Mouse (Mus musculus): ENCODE measurements around the gene Gyg. TPM values are rescaled to one million over a fixed set of nuclear protein-coding genes. Genes with fewer than 3 reads are reported as not detected.
A peak's percentile ranks its signal among the peaks of the same experiment; 100 is the strongest.

Gyg gene
- total and polyA plus RNA-seq, 3 experiments = 19.6 to 26.2 (median 22.7) TPM

- Histone ChIP-seq H3K4me2 (ENCODE audit: insufficient read depth, low read depth, poor library complexity, severe bottlenecking) (no peak overlapping the region), H3K79me2 (replicated peaks; ENCODE audit: control insufficient read depth, extremely low read depth, insufficient read depth, poor library complexity, severe bottlenecking) (no peaks in the 10 kb centered on the region), H3K9ac (ENCODE audit: insufficient read depth, low read depth) (no peak overlapping the region), H3K4me1 (ENCODE audit: control insufficient read depth in 1 of 2, insufficient read depth in 2 of 2) (peaks cover 19 to 21% of the 10 kb centered on the region in 2 experiments), H3K4me3 (replicated peaks in 1 of 3; ENCODE audit: low read depth in 2 of 3, low read length in 2 of 3, poor library complexity in 1 of 3) (no peak overlapping the region), H3K27me3 (replicated peaks) (no peaks in the 10 kb centered on the region), H3K9me3 (replicated peaks; ENCODE audit: low read length) (no peaks in the 10 kb centered on the region), H3K27ac (ENCODE audit: insufficient read depth, low read depth) (no peak overlapping the region), H3K36me3 (replicated peaks in 1 of 2; ENCODE audit: control insufficient read depth in 1 of 2, insufficient read depth in 1 of 2, low read length in 1 of 2) (peaks cover 16 to 46% of the 10 kb centered on the region in 2 experiments)
- no peak for TF ChIP-seq JUND (conservative IDR thresholded peaks at IDR 0.05; ENCODE audit: low read depth, low read length)
- no peak for TF ChIP-seq GABPA (IDR thresholded peaks at IDR 0.05; ENCODE audit: insufficient replicate concordance, low read depth, low read length)
- no peak for TF ChIP-seq MEF2A (IDR thresholded peaks at IDR 0.05; ENCODE audit: borderline replicate concordance, low read depth, low read length)
- TF ChIP-seq CHD2 (IDR thresholded peaks at IDR 0.05; ENCODE audit: low read length) = no peak
- no peak for TF ChIP-seq ZC3H11A (IDR thresholded peaks at IDR 0.05; ENCODE audit: low read depth, low read length)
- TF ChIP-seq POLR2A (IDR thresholded peaks at IDR 0.05; ENCODE audit: low read depth, low read length) = no peak
- no peak for DNase-seq (ENCODE audit: extremely low read depth)
- dilution Hi-C loops (cut with MboI; ENCODE audit: extremely low pct_ligation_motif_present, extremely low pct_unique_long_range_greater_than_20kb, low sequenced_read_pairs) (no loop called here), in situ Hi-C loops (cut with MboI; ENCODE audit: low pct_ligation_motif_present, low pct_unique_long_range_greater_than_20kb, low sequenced_read_pairs) (no loop called here)
These were observed 22.4 kb downstream of the Gyg start for GRCm38 (mm10) chr3:20132731-20133130.

- dilution Hi-C loops (cut with MboI; ENCODE audit: extremely low pct_ligation_motif_present, extremely low pct_unique_long_range_greater_than_20kb, low sequenced_read_pairs) (no loop called here), in situ Hi-C loops (cut with MboI; ENCODE audit: low pct_ligation_motif_present, low pct_unique_long_range_greater_than_20kb, low sequenced_read_pairs) (no loop called here)
- H3K27ac ChIP-seq (ENCODE audit: insufficient read depth, low read depth) = no peak overlapping the region
- H3K4me3 ChIP-seq (replicated peaks in 1 of 3; ENCODE audit: low read depth in 2 of 3, low read length in 2 of 3, poor library complexity in 1 of 3) = peak overlapping the region in 1 of 3 experiments; percentile 15
- H3K4me2 ChIP-seq (ENCODE audit: insufficient read depth, low read depth, poor library complexity, severe bottlenecking) = no peak overlapping the region
- H3K27me3 ChIP-seq (replicated peaks) = no peaks in the 10 kb centered on the region
- peaks cover 19 to 21% of the 10 kb centered on the region in 2 experiments for H3K4me1 ChIP-seq (ENCODE audit: control insufficient read depth in 1 of 2, insufficient read depth in 2 of 2)
- TF ChIP-seq ZMIZ1 (IDR thresholded peaks at IDR 0.05; ENCODE audit: low read depth, low read length) (no peak), TBP (conservative IDR thresholded peaks at IDR 0.05; ENCODE audit: low read depth, low read length) (no peak), MAX (IDR thresholded peaks at IDR 0.05; ENCODE audit: low read length) (no peak), USF2 (conservative IDR thresholded peaks at IDR 0.05; ENCODE audit: low read depth, low read length) (no peak), SMC3 (IDR thresholded peaks at IDR 0.05; ENCODE audit: low read depth, low read length) (no peak), HCFC1 (IDR thresholded peaks at IDR 0.05; ENCODE audit: low read depth, low read length) (no peak), UBTF (IDR thresholded peaks at IDR 0.05; ENCODE audit: low read depth, low read length) (no peak), POLR2AphosphoS2 (IDR thresholded peaks at IDR 0.05; ENCODE audit: low read depth, low read length) (no peak), ELF1 (IDR thresholded peaks at IDR 0.05; ENCODE audit: low read depth, low read length) (no peak), POLR2A (IDR thresholded peaks at IDR 0.05; ENCODE audit: low read depth, low read length) (no peak), MXI1 (IDR thresholded peaks at IDR 0.05; ENCODE audit: low read depth, low read length) (no peak), ZC3H11A (IDR thresholded peaks at IDR 0.05; ENCODE audit: low read depth, low read length) (no peak), ZKSCAN1 (IDR thresholded peaks at IDR 0.05; ENCODE audit: borderline replicate concordance, low read depth, low read length) (no peak), EP300 (IDR thresholded peaks at IDR 0.05; ENCODE audit: low read length) (no peak)
- peaks cover 8 to 40% of the 10 kb centered on the region in 2 experiments for H3K36me3 ChIP-seq (replicated peaks in 1 of 2; ENCODE audit: control insufficient read depth in 1 of 2, insufficient read depth in 1 of 2, low read length in 1 of 2)
- H3K79me2 ChIP-seq (replicated peaks; ENCODE audit: control insufficient read depth, extremely low read depth, insufficient read depth, poor library complexity, severe bottlenecking) = no peaks in the 10 kb centered on the region
- H3K9me3 ChIP-seq (replicated peaks; ENCODE audit: low read length) = no peaks in the 10 kb centered on the region
- no peak for DNase-seq (ENCODE audit: extremely low read depth)
- no peak overlapping the region for H3K9ac ChIP-seq (ENCODE audit: insufficient read depth, low read depth)
These were observed 23.8 kb downstream of the Gyg start for GRCm38 (mm10) chr3:20131350-20131720.

Data from CH12.LX (cell line).